ENCODE assay signal across 9 mouse cellular contexts in genomic region chr1:80408586-80408985, GRCm38 (mm10). TPM values are rescaled to one million over a fixed set of nuclear protein-coding genes. Genes with fewer than 3 reads are reported as not detected.
DNase-seq lines count a peak whose midpoint lies in the region; ATAC-seq and TF ChIP-seq lines count a peak whose summit lies in the region.
"Had no signal": no experiment of that assay in that cellular context is flagged by ENCODE, and none has a peak within 500 bp of the region (broad histone marks: within the 10 kb centered on the region; RNA-seq: fewer than 3 reads in every experiment).

No protein-coding gene starts in this region.

- no peak overlapping the region for H3K4me3 ChIP-seq in kidney, postnatal 0 days (replicated peaks; ENCODE audit: low read depth, low read length)
- no peak overlapping the region for H3K4me3 ChIP-seq in liver, embryonic 11.5 days (ENCODE audit: low read depth, low read length)
- no peak overlapping the region for H3K4me3 ChIP-seq in neural tube, embryonic 13.5 days

- peak; percentile 86 for ATAC-seq in CD4-positive, CD25-positive, alpha-beta regulatory T cell, adult 4 months
- peak; percentile 92 for ATAC-seq in granulocyte monocyte progenitor cell, adult 5-6 weeks (replicated peaks; ENCODE audit: poor library complexity, severe bottlenecking)
- no peak for ATAC-seq in kidney, postnatal 0 days (replicated peaks; ENCODE audit: low FRiP score, low read depth)
- ATAC-seq in liver, embryonic 11.5 days (replicated peaks; ENCODE audit: low FRiP score) = no peak
- peak; percentile 78 for ATAC-seq in neural tube, embryonic 13.5 days (ENCODE audit: low read depth)

- no peak overlapping the region for H3K4me2 ChIP-seq in kidney, postnatal 0 days (ENCODE audit: low read length)
- no peak overlapping the region for H3K4me2 ChIP-seq in liver, embryonic 11.5 days
- H3K4me2 ChIP-seq in neural tube, embryonic 13.5 days = no peak overlapping the region

- H3K36me3 ChIP-seq in kidney, postnatal 0 days (ENCODE audit: insufficient read depth, low read length) = no peaks in the 10 kb centered on the region
- H3K36me3 ChIP-seq in liver, embryonic 11.5 days (ENCODE audit: control insufficient read depth, insufficient read depth, low read length) = no peaks in the 10 kb centered on the region
- no peaks in the 10 kb centered on the region for H3K36me3 ChIP-seq in neural tube, embryonic 13.5 days

- no peak overlapping the region for H3K27ac ChIP-seq in kidney, postnatal 0 days
- no peak overlapping the region for H3K27ac ChIP-seq in liver, embryonic 11.5 days (ENCODE audit: low read depth, low read length)
- no peak overlapping the region for H3K27ac ChIP-seq in neural tube, embryonic 13.5 days (replicated peaks)

- peak; percentile 58 for DNase-seq in adrenal gland, adult 8-10 months
- peak; percentile 54 for DNase-seq in embryo, embryonic 11.5 days (ENCODE audit: low read depth, low spot score)
- peak; percentile 83 for DNase-seq in kidney, postnatal 0 days (ENCODE audit: low spot score)
- peak; percentile 33 for DNase-seq in liver, embryonic 11.5 days (ENCODE audit: low spot score)
- peak; percentile 45 for DNase-seq in telencephalon, adult 2 months (ENCODE audit: low read depth, low spot score)

- 3% methylated on average over 3 of the region's 3 CpGs for WGBS in kidney, postnatal 0 days
- 4% methylated on average over 3 of the region's 3 CpGs for WGBS in liver, embryonic 11.5 days
- WGBS in neural tube, embryonic 13.5 days = 0% methylated on average over 3 of the region's 3 CpGs

- H3K4me1 ChIP-seq in kidney, postnatal 0 days (replicated peaks; ENCODE audit: insufficient read depth, low read length) = no peaks in the 10 kb centered on the region
- no peaks in the 10 kb centered on the region for H3K4me1 ChIP-seq in liver, embryonic 11.5 days (replicated peaks; ENCODE audit: control insufficient read depth, insufficient read depth, low read length)
- 0 out of 2 replicates have a peak, but pooled peaks cover 13% of the 10 kb centered on the region for H3K4me1 ChIP-seq in neural tube, embryonic 13.5 days (replicated peaks)

- no peaks in the 10 kb centered on the region for H3K27me3 ChIP-seq in kidney, postnatal 0 days (ENCODE audit: insufficient read depth, low read length)
- H3K27me3 ChIP-seq in liver, embryonic 11.5 days (replicated peaks; ENCODE audit: control insufficient read depth, insufficient read depth, low read length) = no peaks in the 10 kb centered on the region
- H3K27me3 ChIP-seq in neural tube, embryonic 13.5 days = no peaks in the 10 kb centered on the region

- no peak overlapping the region for H3K9ac ChIP-seq in kidney, postnatal 0 days (ENCODE audit: low read depth, low read length)
- H3K9ac ChIP-seq in liver, embryonic 11.5 days (ENCODE audit: low read depth, low read length) = no peak overlapping the region
- H3K9ac ChIP-seq in neural tube, embryonic 13.5 days = no peak overlapping the region

- peak; percentile 81 for TF ChIP-seq CTCF in kidney, postnatal 0 days (IDR thresholded peaks at IDR 0.05; ENCODE audit: low read depth)

- H3K9me3 ChIP-seq in kidney, postnatal 0 days (replicated peaks; ENCODE audit: low read length) = no peaks in the 10 kb centered on the region
- no peaks in the 10 kb centered on the region for H3K9me3 ChIP-seq in liver, embryonic 11.5 days (ENCODE audit: control insufficient read depth, low read length)
- H3K9me3 ChIP-seq in neural tube, embryonic 13.5 days = no peaks in the 10 kb centered on the region

RNA-seq across cellular contexts. Expression of gene Gm45261, which starts 52.7 kb away (rescaled TPM):
- polyA plus RNA-seq in CD4-positive, CD25-positive, alpha-beta regulatory T cell, adult 4 months (2017; shearing (Covaris generic)) = not detected
- total RNA-seq in adrenal gland, adult 8-10 months (2022) = not detected
- not detected in 2 replicates for total RNA-seq in granulocyte monocyte progenitor cell, adult 5-6 weeks (2014; fragmentation: Nextera tagmentation)
- not detected in 2 replicates for total RNA-seq in granulocyte monocyte progenitor cell, adult 5-6 weeks (2017)
- polyA plus RNA-seq in kidney, postnatal 0 days (2015; fragmentation: Nextera tagmentation; extraction: Ambion mirVana) = not detected in 2 replicates
- polyA plus RNA-seq in liver, embryonic 11.5 days (2014; fragmentation: Nextera tagmentation; extraction: Ambion mirVana) = not detected in 2 replicates
- not detected in 2 replicates for polyA plus RNA-seq in neural tube, embryonic 13.5 days (2015; fragmentation: Nextera tagmentation; extraction: Ambion mirVana)
- polyA plus RNA-seq: gonadal fat pad, adult 2 months had no signal

Comparison
In these comparisons a context has a peak if more than half of its experiments do, and no peak if none do; other contexts are left out.
1. ATAC-seq: peak in CD4-positive, CD25-positive, alpha-beta regulatory T cell, adult 4 months (single experiment), granulocyte monocyte progenitor cell, adult 5-6 weeks (single experiment) and neural tube, embryonic 13.5 days (single experiment); none in kidney, postnatal 0 days (single experiment) and liver, embryonic 11.5 days (single experiment).
2. DNase-seq: peak in every context shown above with its lines; median percentile 83 in kidney, postnatal 0 days; 58 in adrenal gland, adult 8-10 months; 54 in embryo, embryonic 11.5 days; 45 in telencephalon, adult 2 months; 33 in liver, embryonic 11.5 days.